Mouse (Mus musculus) testis, adult 2 months (tissue): ENCODE data around the gene Kcng4. TPM values are rescaled to one million over a fixed set of nuclear protein-coding genes. Genes with fewer than 3 reads are reported as not detected.
A peak's percentile ranks its signal among the peaks of the same experiment; 100 is the strongest.

Source experiments
- H3K27ac ChIP-seq: fragments of 200-500 bp; 2 replicates; pipeline ENCODE4 v1.5.1; 2012; ENCODE audit warnings: low read depth, low read length; ENCODE audit not compliant: control insufficient read depth, insufficient read depth
- H3K27me3 ChIP-seq: fragments of 200-500 bp; 2 replicates; pipeline ENCODE4 v1.6.1; 2012; ENCODE audit warnings: mild to moderate bottlenecking, low read length, moderate library complexity; ENCODE audit not compliant: control insufficient read depth, insufficient read depth
- H3K36me3 ChIP-seq: fragments of 200-500 bp; 2 replicates; pipeline ENCODE4 v1.6.1; 2012; ENCODE audit warnings: mild to moderate bottlenecking, low read length; ENCODE audit not compliant: control insufficient read depth, insufficient read depth
- H3K4me1 ChIP-seq: fragments of 200-500 bp; 2 replicates; pipeline ENCODE4 v1.6.1; 2012; ENCODE audit warnings: low read length; ENCODE audit not compliant: control insufficient read depth, insufficient read depth
- H3K4me3 ChIP-seq: fragments of 200-500 bp; 2 replicates; pipeline ENCODE4 v1.5.1; 2012; ENCODE audit warnings: low read depth, mild to moderate bottlenecking, low read length, moderate library complexity, mixed read lengths; ENCODE audit not compliant: control insufficient read depth
- CTCF ChIP-seq: fragments of 200-500 bp; IDR thresholded peaks from 2 replicates; pipeline ENCODE4 v1.5.1; 2012; ENCODE audit warnings: low read depth, mild to moderate bottlenecking, inconsistent platforms, low read length, moderate library complexity; ENCODE audit not compliant: control insufficient read depth, insufficient read depth, insufficient replicate concordance
- POLR2A ChIP-seq: fragments of 200-500 bp; IDR thresholded peaks from 2 replicates; pipeline ENCODE4 v1.6.1; 2012; ENCODE audit warnings: low read depth, mild to moderate bottlenecking, inconsistent platforms, low read length, moderate library complexity; ENCODE audit not compliant: control insufficient read depth
- polyA plus RNA-seq: library from polyadenylated mRNA; depleted of rRNA; stranded (reverse); fragments of >200 nt; gene quantifications from 2 replicates; pipeline ENCODE4 v1.2.3, GENCODE M21; 2012

Gene Kcng4
- polyA plus RNA-seq, 1 experiment: 13.3 TPM

DNA sequence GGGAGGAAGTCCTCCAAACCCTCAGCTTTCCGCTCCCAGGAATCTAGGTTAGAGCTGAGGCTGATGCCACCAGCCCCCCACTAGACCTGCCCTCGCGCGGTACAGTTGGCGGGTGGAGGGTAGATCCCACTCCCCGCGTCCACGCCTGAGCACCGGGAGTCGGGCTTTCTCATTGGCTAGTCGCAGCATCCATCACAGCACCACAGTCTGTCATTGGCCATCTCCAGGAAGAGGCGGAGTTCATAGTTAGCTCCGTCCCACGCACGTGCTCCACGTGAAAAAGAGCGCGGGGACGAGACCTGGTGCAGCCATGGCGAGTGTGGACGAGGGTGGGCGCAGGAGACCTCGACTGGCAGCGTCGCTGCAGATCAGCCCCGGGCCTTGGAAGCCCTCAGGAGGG is 23.0 kb downstream of the Kcng4 start, which contains the start of gene Adad2:
Gene Adad2 (plus strand): TSS at position 277 of the 400 bp plus-strand sequence.
- H3K27me3 ChIP-seq: no peaks in the 10 kb centered on the region
- H3K4me1 ChIP-seq: peaks cover 7% of the 10 kb centered on the region
- no peaks in the 10 kb centered on the region for H3K36me3 ChIP-seq
- peak within 1 kb of the TSS; percentile 88 for H3K27ac ChIP-seq
- TF ChIP-seq CTCF (no peak), POLR2A (peak; percentile 53; the same call in 1 of the 2 replicates)
- H3K4me3 ChIP-seq: peak within 1 kb of the TSS; percentile 85

DNA sequence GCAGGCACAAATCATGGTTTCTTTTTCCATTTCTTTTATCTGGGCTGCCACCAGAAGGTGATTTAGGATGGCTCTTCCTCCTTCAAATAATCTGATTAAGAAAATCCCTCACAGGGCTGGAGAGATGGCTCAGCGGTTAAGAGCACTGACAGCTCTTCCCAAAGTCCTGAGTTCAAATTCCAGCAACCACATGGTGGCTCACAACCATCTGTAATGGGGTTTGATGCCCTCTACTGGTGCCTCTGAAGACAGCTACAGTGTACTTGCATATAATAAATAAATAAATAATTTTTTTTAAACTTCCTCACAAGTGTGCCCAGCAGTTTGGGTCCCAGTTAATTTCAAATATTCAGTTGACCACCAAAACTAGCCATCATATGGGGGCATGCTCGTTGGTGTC is 29.3 kb downstream of the Kcng4 start:
- Histone ChIP-seq H3K4me1 (peaks cover 11% of the 10 kb centered on the region), H3K36me3 (no peaks in the 10 kb centered on the region), H3K27me3 (no peaks in the 10 kb centered on the region), H3K4me3 (no peak overlapping the region), H3K27ac (no peak overlapping the region)
- TF ChIP-seq POLR2A: no peak
- TF ChIP-seq CTCF: no peak

DNA sequence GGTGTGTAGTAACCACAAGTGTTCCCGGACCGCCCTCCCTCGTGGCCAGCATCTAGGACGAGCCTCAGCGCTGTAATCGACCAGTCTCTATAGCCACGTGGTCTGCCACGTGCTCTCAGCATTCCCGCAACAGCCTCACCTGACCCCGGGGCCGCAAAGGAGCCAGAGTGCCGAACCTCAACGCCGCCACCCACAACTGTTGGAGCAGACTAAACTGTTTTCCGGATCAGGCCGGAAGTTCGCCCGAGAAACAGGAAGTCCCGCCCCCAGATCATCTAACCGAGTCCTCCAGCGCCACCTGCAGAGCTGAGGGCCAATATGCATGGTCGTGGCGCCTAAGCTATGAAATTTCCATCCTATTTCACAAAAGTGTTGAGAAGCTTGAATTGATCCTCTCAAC is 30.5 kb downstream of the Kcng4 start, which contains the start of gene Taf1c:
Gene Taf1c (minus strand): TSS at position 227 of the 400 bp plus-strand sequence.
- no peaks in the 10 kb centered on the region for H3K27me3 ChIP-seq
- H3K4me1 ChIP-seq: peaks cover 11% of the 10 kb centered on the region
- H3K4me3 ChIP-seq: peak within 1 kb of the TSS; percentile 96
- peak within 1 kb of the TSS; percentile 87 for H3K27ac ChIP-seq
- H3K36me3 ChIP-seq: no peaks in the 10 kb centered on the region
- TF ChIP-seq POLR2A: peak; percentile 58; the same call in 1 of the 2 replicates
- peak; percentile 77; the same call in 1 of the 2 replicates for TF ChIP-seq CTCF

DNA sequence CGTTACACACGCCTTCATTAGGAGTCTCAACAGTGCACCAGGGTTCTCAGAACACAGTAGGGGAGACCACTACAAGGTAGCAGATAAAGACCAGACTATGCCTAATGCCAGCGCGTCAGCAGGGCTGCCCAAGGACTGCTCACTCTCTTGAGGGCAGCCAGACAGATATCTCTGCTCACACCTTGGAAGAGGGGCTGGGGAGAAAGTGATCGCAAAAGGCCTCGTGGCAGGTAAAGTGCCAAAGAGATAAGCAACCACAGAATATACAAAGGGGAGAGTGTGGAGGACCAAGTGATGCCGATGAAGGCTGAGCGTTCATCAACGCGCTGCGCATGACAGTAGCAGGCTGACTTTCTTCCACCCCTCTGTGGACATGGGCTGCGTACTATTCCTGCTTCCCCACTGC is 31.1 kb downstream of the Kcng4 start:
- H3K36me3 ChIP-seq: no peaks in the 10 kb centered on the region
- H3K4me3 ChIP-seq: peak overlapping the region; percentile 96
- TF ChIP-seq CTCF: no peak
- TF ChIP-seq POLR2A: no peak; the same call in 1 of the 2 replicates
- no peaks in the 10 kb centered on the region for H3K27me3 ChIP-seq
- peak overlapping the region; percentile 87 for H3K27ac ChIP-seq
- H3K4me1 ChIP-seq: peaks cover 11% of the 10 kb centered on the region

DNA sequence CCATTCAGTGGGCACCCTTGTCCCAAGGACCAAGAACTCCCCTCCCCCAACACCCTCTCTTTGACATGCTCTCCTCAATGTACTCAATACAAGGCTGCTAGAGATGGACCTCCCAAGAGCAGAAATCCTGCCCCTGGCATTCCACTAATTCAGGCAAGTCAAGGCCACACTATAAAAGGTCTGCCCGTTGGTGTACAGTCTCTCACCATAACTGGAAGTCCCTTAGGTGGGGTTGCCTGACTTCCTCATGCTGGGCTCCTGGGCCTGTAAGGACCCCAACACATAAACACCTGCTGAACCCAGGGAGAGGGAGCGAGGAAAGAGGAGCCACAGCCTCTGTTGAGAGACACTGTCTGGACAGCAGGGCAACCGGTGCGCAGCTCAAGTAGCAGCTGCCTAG is 31.7 kb downstream of the Kcng4 start:
- Histone ChIP-seq H3K4me1 (peaks cover 11% of the 10 kb centered on the region), H3K36me3 (no peaks in the 10 kb centered on the region), H3K27ac (peak overlapping the region; percentile 10; the same call in 1 of the 2 replicates), H3K27me3 (no peaks in the 10 kb centered on the region), H3K4me3 (no peak overlapping the region)
- TF ChIP-seq POLR2A (no peak), CTCF (no peak)

DNA sequence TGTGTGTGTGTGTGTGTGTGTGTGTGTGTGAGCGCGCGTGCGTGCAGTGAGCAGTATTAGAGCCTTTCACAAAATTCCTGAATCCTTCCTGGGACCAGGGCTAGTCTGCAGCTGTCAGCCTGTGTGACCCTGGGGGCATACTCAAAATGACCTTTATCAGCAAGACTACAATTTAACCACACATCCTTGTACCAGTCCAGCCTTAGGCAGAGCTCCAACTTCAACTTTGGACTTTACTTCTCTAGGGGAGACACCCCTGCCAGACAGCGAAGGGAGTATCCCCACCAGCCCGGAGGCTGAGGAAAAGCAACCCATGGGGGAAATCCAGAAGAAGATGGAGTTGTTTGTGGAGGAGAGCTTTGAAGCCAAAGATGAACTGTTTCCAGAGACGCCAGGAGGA is 44.0 kb downstream of the Kcng4 start:
- Histone ChIP-seq H3K4me3 (no peak overlapping the region), H3K27ac (no peak overlapping the region), H3K36me3 (peaks cover 4% of the 10 kb centered on the region), H3K4me1 (no peaks in the 10 kb centered on the region), H3K27me3 (no peaks in the 10 kb centered on the region)
- TF ChIP-seq POLR2A (no peak), CTCF (no peak)

DNA sequence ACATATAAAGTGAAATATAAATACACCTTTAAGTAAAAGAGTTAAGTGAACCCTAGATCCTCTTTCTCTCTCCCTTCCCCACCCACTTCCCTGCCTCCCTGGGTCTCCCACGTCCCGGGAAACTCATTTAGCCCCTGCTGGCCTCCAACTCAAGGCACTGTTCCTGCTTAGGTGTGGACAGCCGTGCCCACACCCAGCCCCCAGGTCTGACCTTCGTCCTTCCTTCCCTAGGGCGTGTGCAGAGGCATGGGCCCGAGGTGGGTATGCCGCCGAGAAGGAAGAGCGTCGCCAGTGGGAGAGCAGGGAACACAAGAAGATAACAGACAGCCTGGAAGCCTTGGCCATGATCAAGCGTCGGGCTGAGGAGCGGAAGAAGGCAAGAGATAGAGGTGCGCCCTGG is 45.1 kb downstream of the Kcng4 start:
- TF ChIP-seq CTCF: no peak
- TF ChIP-seq POLR2A: no peak
- Histone ChIP-seq H3K36me3 (peaks cover 4% of the 10 kb centered on the region), H3K27me3 (no peaks in the 10 kb centered on the region), H3K4me3 (no peak overlapping the region), H3K27ac (no peak overlapping the region), H3K4me1 (no peaks in the 10 kb centered on the region)
